Mouse (Mus musculus) liver, embryonic 13.5 days (tissue): Measurements from ENCODE around the gene Polk. TPM values are rescaled to one million over a fixed set of nuclear protein-coding genes. Genes with fewer than 3 reads are reported as not detected.

Experiments used
- ATAC-seq: fragments of 200-750 bp; cut with Nextera tagmentation; 2 replicates; pipeline ENCODE4 v1.8.0; 2017; ENCODE audit warnings: low read depth, mild to moderate bottlenecking, moderate number of reproducible peaks, moderate library complexity
- DNase-seq: peaks from one replicate; pipeline ENCODE4 v3.0.0; 2022
- H3K27ac ChIP-seq: fragments of 300-500 bp; sonication (generic); 2 replicates; pipeline ENCODE4 v1.5.1; 2015; ENCODE audit warnings: moderate library complexity, mild to moderate bottlenecking, inconsistent platforms
- H3K27me3 ChIP-seq: fragments of 300-500 bp; sonication (generic); 2 replicates; pipeline ENCODE4 v1.6.1; 2015; ENCODE audit warnings: mild to moderate bottlenecking, inconsistent platforms
- H3K36me3 ChIP-seq: fragments of 300-500 bp; sonication (generic); 2 replicates; pipeline ENCODE4 v1.6.1; 2015; ENCODE audit warnings: mild to moderate bottlenecking, inconsistent platforms
- H3K4me1 ChIP-seq: fragments of 300-500 bp; sonication (generic); replicated peaks from 2 replicates; pipeline ENCODE4 v1.6.1; 2015; ENCODE audit warnings: inconsistent platforms
- H3K4me2 ChIP-seq: fragments of 300-500 bp; sonication (generic); 2 replicates; pipeline ENCODE4 v1.6.1; 2015; ENCODE audit warnings: inconsistent platforms, mild to moderate bottlenecking, moderate library complexity
- H3K4me3 ChIP-seq: fragments of 300-500 bp; sonication (generic); replicated peaks from 2 replicates; pipeline ENCODE4 v1.5.1; 2015; ENCODE audit warnings: mild to moderate bottlenecking, inconsistent platforms
- H3K9ac ChIP-seq: fragments of 300-500 bp; sonication (generic); 2 replicates; pipeline ENCODE4 v1.6.1; 2015; ENCODE audit warnings: mild to moderate bottlenecking, inconsistent platforms
- H3K9me3 ChIP-seq: fragments of 300-500 bp; sonication (generic); replicated peaks from 2 replicates; pipeline ENCODE4 v1.6.1; 2016; ENCODE audit warnings: inconsistent platforms
- WGBS: fragments of 180-500 bp; shearing (Covaris S2); methylation state at CpG from one replicate; pipeline ENCODE4 v1.1.7; 2015; ENCODE audit not compliant: insufficient replicate concordance; 5-methylcytosine and 5-hydroxymethylcytosine counted together
- polyA plus RNA-seq: library from polyadenylated mRNA; unstranded; fragments of >200 nt; fragmentation: Nextera tagmentation; extraction: Ambion mirVana; gene quantifications from 2 replicates; pipeline ENCODE4 v1.2.1, GENCODE M21; 2015

Polk gene
- polyA plus RNA-seq, 1 experiment from 2014 or later, result 3.4 TPM

DNA sequence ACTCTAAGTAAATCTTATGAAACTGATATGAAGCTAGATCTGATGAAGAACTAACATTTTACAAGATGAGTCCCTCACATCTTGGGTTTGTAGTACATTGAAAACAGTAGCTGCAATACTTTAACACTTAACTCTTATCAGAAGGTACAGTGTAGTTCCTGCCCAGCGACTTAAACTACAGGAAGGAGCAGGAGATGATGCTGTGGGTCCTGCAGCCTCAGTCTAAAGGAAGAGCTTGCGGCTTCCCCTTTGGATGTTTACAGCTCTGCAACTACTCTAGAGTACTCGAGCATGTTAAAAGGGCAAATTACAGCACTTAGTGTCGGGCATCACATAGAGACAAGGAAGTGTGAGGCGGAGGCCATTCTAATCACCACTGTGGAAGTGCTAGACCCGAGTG lies 36.1 kb downstream of the Polk start:
- no peak overlapping the region for H3K27ac ChIP-seq
- H3K9ac ChIP-seq, result no peak overlapping the region
- ATAC-seq (no peak), DNase-seq (no peak)
- no peaks in the 10 kb centered on the region for H3K9me3 ChIP-seq
- H3K27me3 ChIP-seq, result no peaks in the 10 kb centered on the region
- WGBS, result 33% methylated on average over 6 of the region's 6 CpGs
- peaks cover 12% of the 10 kb centered on the region for H3K4me1 ChIP-seq
- H3K36me3 ChIP-seq, result 0 out of 2 replicates have a peak, but pooled peaks cover 4% of the 10 kb centered on the region
- H3K4me3 ChIP-seq, result no peak overlapping the region
- H3K4me2 ChIP-seq, result no peak overlapping the region

DNA sequence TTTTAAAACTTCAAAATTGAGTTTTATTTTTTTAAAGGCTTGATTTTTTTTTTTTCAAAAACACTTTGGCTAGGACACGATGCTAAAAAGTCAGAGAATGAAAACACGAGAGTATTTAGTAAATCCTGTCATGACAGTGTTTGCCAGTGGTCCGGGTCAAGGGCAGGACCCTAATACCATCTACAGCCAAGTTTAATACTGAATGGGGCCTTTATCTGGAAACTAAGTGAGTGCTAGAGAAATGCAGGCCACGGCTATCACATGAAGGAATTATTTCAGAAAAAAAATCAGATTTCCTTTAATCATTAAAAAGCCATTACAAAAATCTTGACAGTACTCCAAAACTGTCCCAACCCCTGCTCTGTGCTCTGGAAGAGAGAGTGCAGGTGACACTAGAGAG lies 36.7 kb downstream of the Polk start:
- no peaks in the 10 kb centered on the region for H3K9me3 ChIP-seq
- H3K27me3 ChIP-seq, result no peaks in the 10 kb centered on the region
- ATAC-seq (no peak), DNase-seq (no peak)
- H3K36me3 ChIP-seq, result peaks cover 7% of the 10 kb centered on the region
- peaks cover 9% of the 10 kb centered on the region for H3K4me1 ChIP-seq
- 77% methylated on average over 4 of the region's 4 CpGs for WGBS
- no peak overlapping the region for H3K27ac ChIP-seq
- H3K9ac ChIP-seq, result no peak overlapping the region
- no peak overlapping the region for H3K4me2 ChIP-seq
- H3K4me3 ChIP-seq, result no peak overlapping the region

DNA sequence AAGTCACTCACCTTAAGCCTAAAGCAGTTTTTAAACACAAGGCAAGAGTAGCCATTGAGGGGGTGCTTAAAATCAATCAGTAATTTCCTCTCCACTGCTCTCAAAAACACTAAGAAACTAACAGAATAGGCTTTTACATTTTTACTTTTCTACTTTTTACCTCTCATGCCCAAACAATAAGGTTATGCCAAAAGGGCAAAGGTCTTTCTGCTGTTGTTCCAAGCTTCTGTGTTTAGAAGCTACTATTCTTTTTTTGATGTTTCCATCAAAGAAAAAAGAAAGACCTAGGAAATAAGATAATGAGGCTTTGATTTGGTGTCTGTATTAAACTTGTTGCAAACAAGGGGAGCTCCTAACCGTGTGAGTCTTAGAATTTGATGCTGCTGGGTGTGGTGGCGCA lies 42.5 kb downstream of the Polk start:
- peaks cover 10% of the 10 kb centered on the region for H3K36me3 ChIP-seq
- no peaks in the 10 kb centered on the region for H3K9me3 ChIP-seq
- H3K27me3 ChIP-seq, result no peaks in the 10 kb centered on the region
- WGBS, result 66% methylated on average over 2 of the region's 2 CpGs
- no peak overlapping the region for H3K4me3 ChIP-seq
- H3K4me2 ChIP-seq, result no peak overlapping the region
- DNase-seq (no peak), ATAC-seq (no peak)
- H3K27ac ChIP-seq, result no peak overlapping the region
- H3K4me1 ChIP-seq, result no peaks in the 10 kb centered on the region
- H3K9ac ChIP-seq, result no peak overlapping the region

DNA sequence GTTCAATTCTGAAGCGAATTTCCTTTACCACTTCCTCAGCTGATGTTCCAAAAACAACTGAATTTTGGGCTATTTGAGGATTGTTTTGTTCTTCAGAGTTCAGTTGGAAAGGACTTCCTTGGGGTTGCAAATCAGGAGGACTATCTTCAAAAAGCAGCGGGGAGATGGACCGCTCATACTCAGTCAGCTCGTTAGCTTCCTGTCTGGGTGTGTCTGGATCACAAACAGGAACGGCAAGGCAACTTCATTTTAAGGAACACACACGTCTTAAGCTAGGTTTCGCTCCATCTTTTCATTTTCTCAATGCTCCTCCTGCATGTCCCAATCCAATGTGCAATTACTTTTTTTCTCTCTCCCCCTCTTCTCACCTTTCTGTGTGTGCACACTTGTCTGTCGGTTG lies 45.7 kb downstream of the Polk start:
- Histone ChIP-seq H3K9ac (no peak overlapping the region), H3K4me1 (no peaks in the 10 kb centered on the region), H3K27ac (no peak overlapping the region), H3K27me3 (no peaks in the 10 kb centered on the region), H3K4me2 (no peak overlapping the region), H3K9me3 (no peaks in the 10 kb centered on the region), H3K4me3 (no peak overlapping the region), H3K36me3 (peaks cover 10% of the 10 kb centered on the region)
- ATAC-seq (no peak), DNase-seq (no peak)
- 38% methylated on average over 8 of the region's 8 CpGs for WGBS

DNA sequence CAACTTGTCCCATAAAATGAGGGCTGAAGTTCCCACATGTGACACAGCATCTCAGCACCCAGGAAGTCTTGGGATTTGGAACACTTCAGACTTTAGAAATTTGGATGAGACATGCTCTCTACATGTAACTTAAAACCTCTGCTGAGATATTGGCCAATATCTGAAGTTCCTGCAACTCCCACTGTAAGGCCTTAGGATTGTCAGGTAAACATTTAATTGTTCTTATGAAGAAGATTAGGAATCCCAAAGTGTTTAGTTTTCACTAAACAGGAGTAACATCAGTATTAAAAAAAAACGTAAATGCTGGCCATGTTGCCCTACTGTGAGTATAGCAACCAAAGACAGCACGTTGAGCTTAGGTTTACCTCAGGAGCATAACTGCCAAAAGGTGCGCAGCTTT lies 51.9 kb downstream of the Polk start, which contains the start of gene Gm17622:
Gene Gm17622, plus strand, starts transcription at position 301 of the 400 bp plus-strand sequence.
- no peak for DNase-seq
- ATAC-seq, result no peak
- WGBS, result 79% methylated on average over 3 of the region's 3 CpGs
- Histone ChIP-seq H3K4me2 (no peak within 1 kb of the TSS), H3K4me3 (no peak within 1 kb of the TSS), H3K27ac (no peak within 1 kb of the TSS), H3K9me3 (no peaks in the 10 kb centered on the region), H3K4me1 (no peaks in the 10 kb centered on the region), H3K9ac (no peak within 1 kb of the TSS), H3K36me3 (peaks cover 25% of the 10 kb centered on the region), H3K27me3 (no peaks in the 10 kb centered on the region)

DNA sequence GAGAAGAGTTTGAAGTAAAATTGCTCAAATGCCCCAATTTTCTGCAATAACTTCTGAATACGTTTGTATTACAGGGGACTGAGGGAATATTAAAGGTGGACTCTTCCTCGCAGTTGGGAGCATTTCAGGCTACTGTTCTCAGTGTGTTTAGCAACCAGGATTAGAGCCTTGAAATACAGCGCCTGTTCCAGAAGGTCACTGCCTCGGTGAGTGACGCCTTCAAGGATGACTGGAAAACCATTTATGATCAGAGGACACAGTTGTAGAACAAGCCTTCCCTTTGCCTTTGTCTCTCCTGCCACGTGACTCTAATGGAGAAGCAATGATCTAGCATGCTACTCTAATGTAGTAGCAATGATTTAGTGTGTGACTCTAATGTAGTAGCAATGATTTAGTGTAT lies 54.4 kb downstream of the Polk start:
- Histone ChIP-seq H3K4me1 (no peaks in the 10 kb centered on the region), H3K36me3 (peaks cover 37% of the 10 kb centered on the region), H3K4me3 (no peak overlapping the region), H3K9me3 (no peaks in the 10 kb centered on the region), H3K9ac (no peak overlapping the region), H3K4me2 (no peak overlapping the region), H3K27me3 (no peaks in the 10 kb centered on the region), H3K27ac (no peak overlapping the region)
- ATAC-seq, result no peak
- WGBS, result 78% methylated on average over 6 of the region's 6 CpGs
- no peak for DNase-seq

DNA sequence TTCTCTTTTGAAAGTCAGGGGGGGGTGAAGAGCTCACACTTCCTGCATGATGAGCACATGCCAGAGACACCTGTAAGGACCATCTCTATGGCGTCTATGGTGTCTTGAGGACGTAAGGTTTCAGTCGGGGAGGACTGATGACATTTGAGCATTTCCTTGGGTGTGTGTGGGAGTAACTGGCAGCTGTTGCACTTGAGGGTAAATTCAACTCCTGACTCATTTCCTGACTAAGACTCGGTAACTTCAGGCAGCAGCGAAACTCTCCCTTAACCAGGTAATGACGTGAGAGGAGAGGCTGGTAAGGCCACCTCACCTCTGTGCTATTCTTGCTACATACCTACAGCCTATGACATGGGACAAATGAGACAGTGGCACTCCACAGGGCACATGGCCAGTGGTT lies 55.1 kb downstream of the Polk start:
- no peak overlapping the region for H3K9ac ChIP-seq
- WGBS, result 71% methylated on average over 6 of the region's 6 CpGs
- ATAC-seq (no peak), DNase-seq (no peak)
- H3K27ac ChIP-seq, result no peak overlapping the region
- H3K4me2 ChIP-seq, result no peak overlapping the region
- no peaks in the 10 kb centered on the region for H3K9me3 ChIP-seq
- no peaks in the 10 kb centered on the region for H3K4me1 ChIP-seq
- no peak overlapping the region for H3K4me3 ChIP-seq
- peaks cover 37% of the 10 kb centered on the region for H3K36me3 ChIP-seq
- H3K27me3 ChIP-seq, result no peaks in the 10 kb centered on the region

DNA sequence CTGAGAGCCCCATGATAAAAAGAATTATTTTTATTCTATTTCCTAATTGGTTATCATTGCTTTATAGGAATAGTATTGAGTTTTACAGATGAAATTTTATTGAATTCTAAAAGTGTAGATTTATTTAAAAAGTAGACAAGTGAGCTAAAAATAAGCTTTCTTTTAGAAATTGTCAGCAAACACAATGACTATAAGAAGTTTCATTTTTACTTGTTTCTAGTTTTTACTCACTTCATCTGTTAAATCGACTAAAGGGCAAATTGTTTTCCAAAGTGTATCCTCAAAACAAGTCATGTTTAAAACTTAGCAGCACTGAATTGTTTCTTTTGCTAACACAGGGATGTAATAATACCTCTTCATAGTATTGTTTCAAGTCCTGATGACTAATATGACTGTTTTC lies 63.4 kb downstream of the Polk start:
- Histone ChIP-seq H3K36me3 (peaks cover 7% of the 10 kb centered on the region; the same call in 1 of the 2 replicates), H3K4me2 (no peak overlapping the region), H3K27ac (no peak overlapping the region), H3K9me3 (no peaks in the 10 kb centered on the region), H3K27me3 (no peaks in the 10 kb centered on the region), H3K4me1 (no peaks in the 10 kb centered on the region), H3K9ac (no peak overlapping the region), H3K4me3 (no peak overlapping the region)
- no peak for DNase-seq
- no peak for ATAC-seq
- 77% methylated on average over 1 of the region's 1 CpGs for WGBS

DNA sequence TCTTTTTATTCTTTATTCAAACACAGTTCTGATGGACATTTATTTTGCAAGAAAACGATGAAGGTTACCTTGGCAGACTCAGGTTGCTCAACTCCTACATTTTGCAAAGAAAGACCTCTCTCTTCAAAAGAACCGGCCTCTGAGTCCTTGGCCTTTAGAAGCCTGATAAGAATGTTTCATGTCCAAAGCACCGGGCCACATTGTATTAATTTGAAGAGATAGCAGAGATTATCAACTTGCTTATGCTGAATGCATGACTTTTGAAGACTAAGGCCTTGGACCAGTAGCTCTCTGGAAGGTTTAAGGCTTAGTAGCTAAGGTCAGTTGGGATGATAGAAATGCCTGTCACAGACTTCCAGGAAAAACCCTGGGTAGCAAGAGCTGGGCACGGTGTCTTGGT lies 65.2 kb downstream of the Polk start:
- Histone ChIP-seq H3K9ac (no peak overlapping the region), H3K36me3 (0 out of 2 replicates have a peak, but pooled peaks cover 2% of the 10 kb centered on the region), H3K4me3 (no peak overlapping the region), H3K27me3 (no peaks in the 10 kb centered on the region), H3K4me1 (no peaks in the 10 kb centered on the region), H3K27ac (no peak overlapping the region), H3K4me2 (no peak overlapping the region), H3K9me3 (no peaks in the 10 kb centered on the region)
- ATAC-seq (no peak), DNase-seq (no peak)
- WGBS, result 73% methylated on average over 4 of the region's 4 CpGs

DNA sequence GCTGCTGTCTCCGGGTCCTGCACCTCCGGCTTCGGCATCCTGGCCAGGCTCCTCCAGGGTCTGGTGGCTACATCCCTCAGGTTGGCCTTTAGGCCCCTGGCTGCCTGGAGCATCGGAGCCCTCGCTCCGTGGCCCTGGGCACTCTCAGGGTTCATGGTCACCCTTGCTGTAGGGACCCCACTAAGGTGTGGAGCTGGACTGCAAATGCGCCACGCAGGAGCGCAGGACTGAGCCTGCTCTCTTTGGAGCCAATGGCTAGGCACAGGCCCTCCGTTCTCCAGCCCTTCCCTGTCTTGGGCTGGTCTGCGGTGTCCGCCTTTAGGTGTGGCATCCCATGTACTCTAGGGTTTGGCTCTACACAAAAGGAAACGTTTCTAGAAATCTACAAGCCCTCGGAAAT lies 71.4 kb downstream of the Polk start, which contains the start of gene Ankdd1b:
Gene Ankdd1b, minus strand, starts transcription at position 242 of the 400 bp plus-strand sequence.
- Histone ChIP-seq H3K36me3 (no peaks in the 10 kb centered on the region), H3K9ac (no peak within 1 kb of the TSS), H3K9me3 (no peaks in the 10 kb centered on the region), H3K27me3 (no peaks in the 10 kb centered on the region), H3K27ac (no peak within 1 kb of the TSS), H3K4me2 (no peak within 1 kb of the TSS), H3K4me1 (no peaks in the 10 kb centered on the region), H3K4me3 (no peak within 1 kb of the TSS)
- ATAC-seq (no peak), DNase-seq (no peak)
- WGBS, result 75% methylated on average over 14 of the region's 14 CpGs

DNA sequence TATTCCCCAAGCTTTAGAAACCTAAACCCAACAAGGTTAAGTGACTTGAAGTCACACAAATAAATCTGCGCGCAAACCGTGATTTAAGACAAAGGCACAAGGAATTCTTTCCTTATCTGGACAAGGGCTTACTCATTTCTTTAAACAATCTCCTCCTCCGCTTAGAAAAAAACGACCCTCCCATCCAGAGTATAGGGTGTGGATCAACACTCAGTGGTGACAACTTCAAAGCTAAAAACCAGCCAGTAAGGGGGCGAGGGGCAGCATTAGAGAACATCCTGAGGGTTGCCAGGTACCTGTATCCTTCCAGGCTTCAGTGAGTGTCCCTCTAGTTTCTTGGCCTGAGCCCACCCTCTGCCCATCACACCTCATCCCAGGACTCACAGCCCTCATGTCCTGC lies 71.8 kb downstream of the Polk start:
- H3K9me3 ChIP-seq, result no peaks in the 10 kb centered on the region
- no peaks in the 10 kb centered on the region for H3K27me3 ChIP-seq
- 66% methylated on average over 6 of the region's 6 CpGs for WGBS
- DNase-seq (no peak), ATAC-seq (no peak)
- no peak overlapping the region for H3K27ac ChIP-seq
- H3K4me1 ChIP-seq, result no peaks in the 10 kb centered on the region
- H3K4me2 ChIP-seq, result no peak overlapping the region
- H3K4me3 ChIP-seq, result no peak overlapping the region
- H3K9ac ChIP-seq, result no peak overlapping the region
- no peaks in the 10 kb centered on the region for H3K36me3 ChIP-seq

DNA sequence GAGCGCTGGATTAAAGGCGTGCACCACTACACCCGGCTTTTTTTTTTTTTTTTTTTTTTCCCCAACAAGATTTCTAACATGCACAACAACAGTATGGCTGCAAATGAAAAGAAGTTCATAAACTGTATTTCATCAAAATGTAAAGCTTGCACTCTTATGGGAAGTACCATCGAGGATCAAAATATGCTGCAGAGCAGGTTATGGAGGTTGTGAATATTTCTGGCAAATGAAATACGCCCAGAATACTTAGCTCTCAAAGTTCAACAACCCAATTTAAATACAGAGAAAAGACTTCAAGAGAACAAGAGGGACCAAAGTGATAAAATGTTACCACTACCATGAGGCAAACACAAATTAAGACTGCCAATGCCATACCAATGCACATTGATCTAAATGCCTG lies 73.7 kb downstream of the Polk start:
- H3K4me1 ChIP-seq, result no peaks in the 10 kb centered on the region
- no peaks in the 10 kb centered on the region for H3K36me3 ChIP-seq
- ATAC-seq (no peak), DNase-seq (no peak)
- no peak overlapping the region for H3K9ac ChIP-seq
- H3K4me3 ChIP-seq, result no peak overlapping the region
- no peak overlapping the region for H3K4me2 ChIP-seq
- 74% methylated on average over 5 of the region's 5 CpGs for WGBS
- no peaks in the 10 kb centered on the region for H3K9me3 ChIP-seq
- no peak overlapping the region for H3K27ac ChIP-seq
- H3K27me3 ChIP-seq, result no peaks in the 10 kb centered on the region
